Mouse (Mus musculus): ENCODE results near the gene Tdrd12.
"Not testable (repeated sequence)": the region's sequence is repeated elsewhere in the genome, so short reads cannot be mapped to it uniquely, and the experiment has no call there.

The Tdrd12 gene

GRCm38 (mm10) chr7:35537562-35537961 is at the start of gene Tdrd12:
Gene Tdrd12, minus strand, starts transcription at chr7:35537745.
- DNase-seq (ENCODE audit: inconsistent ontology term), result no peak

DNA sequence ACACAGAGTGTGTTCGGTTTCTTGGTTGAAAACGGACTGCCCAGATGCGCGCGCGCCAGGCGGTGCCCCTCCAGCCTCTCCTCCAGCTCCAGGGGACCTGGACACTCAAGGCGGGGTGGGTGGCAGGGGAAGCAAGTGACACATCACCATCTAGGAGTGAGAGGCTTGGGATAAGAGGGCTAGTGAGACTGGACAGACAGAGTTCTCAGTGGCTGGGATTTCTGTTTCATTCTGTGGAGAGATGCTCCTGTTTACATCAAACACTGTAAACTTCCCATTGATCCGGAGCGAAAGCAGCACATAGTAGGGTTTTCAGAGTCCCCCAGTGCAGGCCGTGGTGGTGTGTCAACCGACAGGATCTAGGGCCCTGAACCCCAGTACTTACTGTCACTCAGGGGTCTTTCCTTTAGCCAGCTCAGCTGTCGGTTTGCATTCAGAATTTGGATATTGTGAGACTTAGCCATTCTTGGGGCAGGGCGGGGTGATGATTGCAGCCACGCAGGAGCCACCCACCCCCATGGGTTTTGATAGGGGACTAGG is 49.4 kb upstream of the Tdrd12 start:
- no peak for DNase-seq (ENCODE audit: inconsistent ontology term)

- peak; percentile 98 for DNase-seq (ENCODE audit: inconsistent ontology term)
Measured at GRCm38 (mm10) chr7:35586055-35586905, 48.7 kb upstream of the Tdrd12 start, which contains the start of gene Ankrd27. Gene Ankrd27, plus strand, starts transcription at chr7:35586244.

DNA sequence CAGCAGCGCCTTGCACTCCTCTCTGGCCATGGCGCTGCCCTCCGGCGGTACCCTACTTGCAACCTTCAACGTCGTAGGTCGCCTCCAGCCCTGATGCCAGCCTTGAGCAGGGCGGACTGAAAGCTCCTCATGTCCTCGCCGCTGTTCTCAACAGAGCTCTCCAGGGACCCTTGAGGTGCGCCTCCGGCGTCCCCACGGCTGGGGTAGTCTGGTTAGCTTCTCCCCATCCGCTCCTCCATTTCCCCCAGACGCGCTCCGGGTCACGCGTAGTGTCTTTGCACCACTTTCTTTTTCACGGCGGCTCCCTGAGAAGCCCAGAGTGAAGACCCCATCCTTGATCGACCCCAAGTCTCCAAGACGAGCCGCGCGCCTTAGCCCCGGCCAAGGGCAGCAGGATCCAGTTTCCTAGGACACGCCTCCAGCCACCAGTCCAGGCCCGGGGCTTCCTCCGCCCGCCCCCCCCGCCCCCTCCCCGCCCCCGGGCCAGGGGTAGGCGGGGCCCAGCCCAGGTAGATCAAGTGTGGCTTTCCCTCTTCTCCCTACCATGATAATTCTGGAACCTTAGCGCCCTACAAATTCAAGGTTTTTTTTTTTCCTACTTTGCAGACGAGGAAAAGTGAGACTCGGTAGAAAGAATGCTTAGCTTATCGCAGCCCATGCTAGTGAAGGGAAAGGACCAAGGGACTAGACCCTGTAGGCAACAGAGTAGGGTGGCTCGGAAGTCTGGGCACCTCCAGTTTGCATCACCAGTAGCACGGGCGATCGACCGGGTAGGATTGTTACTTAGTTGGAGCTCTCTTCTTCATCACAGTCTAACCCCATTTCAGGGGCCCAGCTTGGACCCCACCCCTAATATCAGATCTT is 47.9 kb upstream of the Tdrd12 start, which contains the start of gene Rgs9bp:
Gene Rgs9bp, minus strand, starts transcription at position 392 of the 864 bp plus-strand sequence.
- no peak for DNase-seq (ENCODE audit: inconsistent ontology term)

DNA sequence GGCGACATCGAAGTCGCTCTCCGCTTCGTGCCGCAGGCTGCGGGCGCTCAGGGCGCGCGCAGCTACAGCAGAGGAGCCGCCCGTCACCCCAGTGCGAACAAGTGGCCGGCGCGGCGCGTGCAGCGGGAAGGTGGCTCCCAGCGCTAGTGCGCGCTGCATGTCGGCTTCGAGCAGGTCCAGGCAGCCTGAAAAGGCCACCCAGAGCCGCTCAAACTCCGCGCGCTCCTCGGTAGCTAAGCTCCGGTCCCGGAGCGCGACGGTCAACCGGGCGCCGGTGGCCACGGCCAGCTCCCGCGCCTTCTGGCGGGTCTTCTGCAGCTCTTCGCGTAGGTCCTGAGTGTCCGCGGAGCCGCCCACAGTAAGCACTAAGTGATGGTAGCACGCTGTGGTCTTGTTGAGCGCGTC is 47.2 kb upstream of the Tdrd12 start:
- DNase-seq (ENCODE audit: inconsistent ontology term), result peak; percentile 60

DNA sequence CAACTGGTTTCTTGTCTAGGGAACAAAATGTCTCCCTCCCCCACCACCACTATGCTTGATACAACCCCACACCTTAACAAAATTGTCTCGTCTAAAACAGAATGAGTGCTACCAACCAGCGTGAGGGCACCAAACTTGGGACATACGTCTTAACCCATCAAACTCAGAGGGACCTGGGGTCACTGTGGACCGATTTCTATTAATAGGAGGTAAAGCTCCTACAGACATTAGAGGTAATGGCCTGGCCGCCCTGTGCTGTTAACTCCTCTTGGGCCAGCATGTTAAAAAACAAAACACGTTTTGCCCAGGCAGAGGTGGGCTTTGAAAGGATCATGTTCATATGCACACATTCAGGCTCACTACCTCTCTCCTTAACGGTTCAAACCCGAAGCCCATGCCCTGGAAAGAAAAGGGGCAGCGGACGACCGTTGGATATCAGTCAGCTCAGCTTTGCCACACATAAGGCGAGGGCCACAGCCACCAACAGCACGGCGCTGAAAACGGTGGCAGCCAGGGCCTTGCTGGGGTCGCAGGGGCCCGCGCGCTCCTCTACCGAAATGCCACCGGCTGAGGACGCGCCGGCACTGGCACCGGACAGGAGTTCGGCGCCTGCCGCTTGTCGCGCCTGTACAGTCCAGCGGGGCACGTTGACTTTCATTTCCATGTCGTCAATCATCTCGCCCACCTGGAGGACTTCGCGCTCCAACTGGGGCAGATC is 46.7 kb upstream of the Tdrd12 start:
- no peak for DNase-seq (ENCODE audit: inconsistent ontology term)

DNA sequence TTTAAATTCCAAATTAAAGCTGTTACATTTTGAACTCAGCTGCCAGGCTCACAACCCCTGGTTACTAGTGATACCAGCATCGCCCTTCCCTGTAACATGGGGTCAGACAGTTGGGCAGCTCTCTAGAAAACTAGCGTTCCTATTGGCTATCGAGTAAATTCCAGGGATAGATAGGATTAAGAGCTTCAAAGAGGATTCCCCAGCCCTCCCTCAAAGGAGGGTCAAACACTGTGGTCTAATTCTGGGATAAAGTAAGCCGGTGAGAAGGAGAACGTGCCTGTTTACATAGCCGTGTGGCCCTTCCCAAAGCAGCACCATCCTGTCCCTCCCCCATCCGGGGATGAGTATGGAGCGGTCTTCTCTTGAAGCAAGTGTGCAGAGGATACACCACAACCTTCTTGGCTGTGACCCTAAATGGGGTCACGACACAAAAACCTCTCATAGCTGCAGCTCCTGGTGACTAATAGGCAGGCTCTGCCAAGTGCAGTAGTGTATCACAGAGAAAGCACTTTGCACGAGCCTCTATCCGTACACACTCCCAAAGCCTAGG is 46.0 kb upstream of the Tdrd12 start:
- DNase-seq (ENCODE audit: inconsistent ontology term), result peak; percentile 30

DNA sequence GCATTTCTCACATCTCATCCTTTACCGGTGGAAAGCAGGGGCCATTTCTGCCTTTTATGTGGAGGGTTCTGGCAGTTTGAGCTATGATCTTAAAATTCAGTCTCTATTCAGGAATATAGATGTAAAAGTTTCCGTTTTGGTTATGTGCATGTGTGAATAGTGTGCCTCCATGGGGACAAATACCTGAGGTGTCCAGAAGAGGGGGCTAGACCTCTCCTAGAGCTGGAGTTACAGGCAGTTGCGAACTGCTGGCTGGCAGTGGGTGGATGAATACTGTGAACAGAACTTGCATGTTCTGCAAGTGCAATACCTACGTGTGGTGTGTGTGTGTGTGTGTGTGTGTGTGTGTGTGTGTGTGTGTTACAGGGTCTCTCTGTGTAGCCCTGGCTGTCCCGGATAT is 45.2 kb upstream of the Tdrd12 start:
- DNase-seq (ENCODE audit: inconsistent ontology term), result no peak

GRCm38 (mm10) chr7:35579849-35580248 is 42.3 kb upstream of the Tdrd12 start:
- DNase-seq (ENCODE audit: inconsistent ontology term), result no peak

DNA sequence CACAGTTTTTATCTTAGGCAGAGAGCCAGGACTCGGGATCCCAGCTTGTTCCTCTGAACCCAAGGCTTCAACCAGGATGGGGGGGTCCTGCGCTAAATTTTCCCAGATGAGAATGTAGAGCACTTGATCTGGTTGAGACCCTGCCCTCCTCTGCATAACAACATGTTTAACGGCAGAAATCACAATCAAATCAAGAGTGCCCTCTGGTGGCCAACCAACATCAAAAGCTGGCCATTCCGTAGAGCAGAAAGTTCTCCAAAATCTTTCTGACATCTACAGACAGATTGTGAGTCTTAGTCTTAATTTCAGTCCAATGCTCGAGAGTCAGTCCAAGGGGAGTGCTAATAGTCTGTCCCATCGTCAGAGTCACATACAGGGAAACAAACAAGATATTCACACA is 33.3 kb upstream of the Tdrd12 start:
- not testable (repeated sequence) for DNase-seq (ENCODE audit: inconsistent ontology term)

GRCm38 (mm10) chr7:35569724-35570123 is 32.2 kb upstream of the Tdrd12 start:
- not testable (repeated sequence) for DNase-seq (ENCODE audit: inconsistent ontology term)

DNA sequence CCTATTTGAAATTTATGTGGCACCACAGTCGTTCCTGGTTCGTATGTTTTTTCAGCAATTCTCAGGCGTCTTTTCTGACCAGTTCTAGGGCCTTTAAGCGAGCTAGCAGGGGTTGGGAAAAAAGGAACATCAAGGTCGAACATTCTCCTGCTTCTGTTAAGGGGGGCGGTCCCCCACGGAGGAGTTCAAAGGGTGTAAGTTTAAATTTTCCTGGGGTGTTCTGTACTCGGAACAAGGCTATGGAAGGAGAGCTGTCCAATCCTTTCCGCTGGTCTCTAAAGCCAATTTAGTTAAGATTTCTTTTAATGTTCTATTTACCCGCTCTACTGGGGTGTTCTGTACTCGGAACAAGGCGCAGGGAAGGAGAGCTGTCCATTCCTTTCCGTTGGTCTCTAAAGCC is 28.4 kb upstream of the Tdrd12 start:
- not testable (repeated sequence) for DNase-seq (ENCODE audit: inconsistent ontology term)

DNA sequence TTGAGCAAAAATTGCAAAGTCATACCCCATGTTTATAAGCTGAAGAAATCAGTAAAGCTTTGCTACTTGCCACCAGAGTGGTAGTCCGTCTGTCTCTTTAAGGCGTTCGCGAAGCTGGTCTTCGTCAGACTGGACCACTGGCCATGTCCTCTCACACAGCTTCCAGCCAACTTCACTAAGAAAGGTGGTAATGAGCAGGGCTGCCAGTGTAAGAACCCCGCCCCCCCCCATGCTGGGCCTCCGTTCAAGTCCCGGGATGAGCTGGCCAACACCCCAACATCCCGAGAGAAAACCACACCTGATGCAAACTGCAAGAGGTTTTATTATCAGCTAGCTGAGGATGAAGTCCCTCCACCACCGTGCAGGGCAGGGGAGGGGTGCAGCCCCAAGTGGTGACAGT is 27.3 kb upstream of the Tdrd12 start:
- not testable (repeated sequence) for DNase-seq (ENCODE audit: inconsistent ontology term)

- no peak for DNase-seq (ENCODE audit: inconsistent ontology term)
Measured at GRCm38 (mm10) chr7:35564067-35564865, 26.7 kb upstream of the Tdrd12 start.

- no peak for DNase-seq (ENCODE audit: inconsistent ontology term)
Measured at GRCm38 (mm10) chr7:35563071-35563470, 25.5 kb upstream of the Tdrd12 start.

DNA sequence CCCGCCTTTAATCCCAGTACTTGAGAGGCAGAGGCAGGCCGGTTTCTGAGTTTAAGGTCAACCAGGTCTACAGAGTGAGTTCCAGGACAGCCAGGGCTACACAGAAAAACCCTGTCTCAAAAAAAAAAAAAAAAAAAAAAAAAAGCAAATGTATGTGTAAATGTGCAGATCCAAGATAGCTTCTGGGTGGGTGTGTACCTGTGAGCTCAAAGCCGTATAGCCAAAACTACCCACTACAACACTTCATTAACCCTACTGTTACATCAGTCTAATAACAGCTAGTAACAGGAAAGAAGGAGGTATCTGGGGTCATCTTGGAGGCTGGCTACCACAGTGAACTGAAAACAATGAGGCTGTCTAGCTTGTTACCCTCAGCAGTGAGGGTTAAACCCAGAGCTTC is 22.3 kb upstream of the Tdrd12 start:
- DNase-seq (ENCODE audit: inconsistent ontology term), result no peak

GRCm38 (mm10) chr7:35558681-35559080 is 21.1 kb upstream of the Tdrd12 start:
- no peak for DNase-seq (ENCODE audit: inconsistent ontology term)

GRCm38 (mm10) chr7:35557577-35557976 is 20.0 kb upstream of the Tdrd12 start:
- no peak for DNase-seq (ENCODE audit: inconsistent ontology term)

- no peak for DNase-seq (ENCODE audit: inconsistent ontology term)
Measured at GRCm38 (mm10) chr7:35556905-35557304, 19.4 kb upstream of the Tdrd12 start.

DNA sequence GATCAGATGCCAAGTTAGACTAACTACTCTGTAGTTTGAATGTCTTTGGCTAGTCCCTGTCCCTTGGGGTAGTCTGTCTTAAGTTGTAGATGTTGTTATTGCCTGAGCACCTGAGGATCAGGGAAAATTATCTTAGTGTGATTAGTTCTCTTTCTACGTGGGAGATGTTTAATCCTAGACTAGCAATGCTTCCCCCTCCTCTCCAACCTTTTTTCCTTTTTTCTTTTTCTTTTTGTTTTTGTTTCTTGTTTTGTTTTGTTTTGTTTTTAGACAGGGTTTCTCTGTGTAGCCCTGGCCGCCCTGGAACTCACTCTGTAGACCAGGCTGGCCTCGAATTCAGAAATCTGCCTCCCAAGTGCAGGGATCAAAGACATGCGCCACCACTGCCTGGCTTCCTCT is 18.7 kb upstream of the Tdrd12 start, which contains the start of gene Nudt19:
Gene Nudt19, minus strand, starts transcription at position 100 of the 399 bp plus-strand sequence.
- no peak for DNase-seq (ENCODE audit: inconsistent ontology term)

Measured in Muller cell, postnatal 12 days (primary cell).